Mouse (Mus musculus): Measurements from ENCODE around the gene Trim65.

Gene Trim65

DNA sequence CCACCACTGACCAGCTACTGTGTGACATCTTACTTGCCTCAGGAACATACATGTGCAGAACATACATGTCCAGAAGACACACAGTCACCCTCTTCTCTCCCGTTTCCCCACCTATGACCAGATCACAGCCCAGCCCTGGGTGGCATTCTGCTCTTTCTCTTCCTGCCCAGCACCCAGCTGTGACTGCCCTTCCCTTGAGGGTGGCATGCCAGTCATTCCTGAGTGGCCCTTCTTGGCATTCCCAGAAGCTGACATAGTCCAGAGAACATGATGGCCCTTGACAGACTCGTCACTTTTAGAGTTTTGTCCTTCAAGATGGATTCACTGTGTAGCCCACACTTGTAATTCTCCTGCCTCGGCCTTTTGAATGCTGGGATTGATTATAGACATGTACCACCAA is 58.3 kb downstream of the Trim65 start:
- in situ Hi-C loops (cut with MboI, MseI), result no loop called here

Measured in T-helper 17 cell (primary cell).